Mouse (Mus musculus): ENCODE measurements at regions not wholly inside any gene's neighbourhood (a gene's known extent, or its start where the extent isn't known, plus 50 kb on each side); places are given as distances from the start of the nearest gene placed in this dataset.
A peak's percentile ranks its signal among the peaks of the same experiment; 100 is the strongest.
"Not testable (repeated sequence)": the region's sequence is repeated elsewhere in the genome, so short reads cannot be mapped to it uniquely, and the experiment has no call there.

- DNase-seq (ENCODE audit: low spot score), result no peak
These were observed 89.0 kb upstream of the Rpl34 start for GRCm38 (mm10) chr3:130819031-130819836.

GRCm38 (mm10) chr3:130818467-130819030, 88.4 kb upstream of the Rpl34 start:
- peak; percentile 90 for DNase-seq (ENCODE audit: low spot score)

GRCm38 (mm10) chr3:130809696-130810665, 79.8 kb upstream of the Rpl34 start:
- DNase-seq (ENCODE audit: low spot score), result no peak

GRCm38 (mm10) chr3:130805345-130805744, 75.1 kb upstream of the Rpl34 start:
- no peak for DNase-seq (ENCODE audit: low spot score)

- DNase-seq (ENCODE audit: low spot score), result peak; percentile 9
These were observed 74.1 kb upstream of the Rpl34 start for GRCm38 (mm10) chr3:130804327-130804662.

GRCm38 (mm10) chr3:130803591-130804326, 73.6 kb upstream of the Rpl34 start:
- DNase-seq (ENCODE audit: low spot score), result peak; percentile 40

GRCm38 (mm10) chr3:130800016-130800415, 69.8 kb upstream of the Rpl34 start:
- DNase-seq (ENCODE audit: low spot score), result no peak

GRCm38 (mm10) chr3:130797956-130798355, 67.8 kb upstream of the Rpl34 start:
- not testable (repeated sequence) for DNase-seq (ENCODE audit: low spot score)

- DNase-seq (ENCODE audit: low spot score), result no peak
These were observed 66.3 kb upstream of the Rpl34 start for GRCm38 (mm10) chr3:130796531-130796930.

GRCm38 (mm10) chr3:130795396-130795795, 65.2 kb upstream of the Rpl34 start:
- no peak for DNase-seq (ENCODE audit: low spot score)

GRCm38 (mm10) chr3:130794142-130794925, 64.1 kb upstream of the Rpl34 start:
- no peak for DNase-seq (ENCODE audit: low spot score)

GRCm38 (mm10) chr3:130780706-130781240, 50.6 kb upstream of the Rpl34 start:
- no peak for DNase-seq (ENCODE audit: low spot score)
